Mouse (Mus musculus): ENCODE measurements around the gene Scg3.

- no peak for TF ChIP-seq CTCF (IDR thresholded peaks at IDR 0.05)
- TF ChIP-seq EP300 (IDR thresholded peaks at IDR 0.05) = no peak
Observed at GRCm38 (mm10) chr9:75618836-75619400, 64.9 kb downstream of the Scg3 start.
